Mouse (Mus musculus): ENCODE measurements at regions not wholly inside any gene's neighbourhood (a gene's known extent, or its start where the extent isn't known, plus 50 kb on each side); places are given as distances from the start of the nearest gene placed in this dataset.

DNA sequence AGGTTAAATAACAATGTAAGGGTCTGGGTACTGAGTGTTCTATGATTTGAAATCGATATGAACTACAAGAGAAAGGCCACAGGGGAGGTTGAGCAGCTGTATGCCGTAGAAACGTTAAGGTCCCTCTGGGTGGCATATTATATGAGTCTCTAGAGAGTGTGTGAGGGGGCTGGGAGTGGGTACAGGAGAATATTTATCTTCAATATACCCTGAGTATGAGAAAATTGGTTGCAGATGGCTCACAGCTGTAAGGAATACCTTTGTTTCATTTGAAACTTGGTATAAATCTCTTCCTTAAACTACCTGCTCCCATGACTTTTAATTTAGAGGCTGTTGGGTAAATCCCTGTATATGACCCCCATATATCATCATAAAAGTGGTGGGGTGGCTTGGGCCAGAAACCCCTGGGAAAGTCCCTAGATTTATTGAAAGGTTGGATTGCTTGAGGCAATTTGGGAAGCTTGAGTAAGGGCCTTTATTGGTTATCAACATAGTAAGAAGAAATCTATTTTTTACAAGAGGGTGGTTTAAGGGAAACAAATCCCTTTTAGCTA is 128.7 kb upstream of the Prkg2 start:
- DNase-seq (ENCODE audit: low spot score in 2 of 2) = no peak

DNA sequence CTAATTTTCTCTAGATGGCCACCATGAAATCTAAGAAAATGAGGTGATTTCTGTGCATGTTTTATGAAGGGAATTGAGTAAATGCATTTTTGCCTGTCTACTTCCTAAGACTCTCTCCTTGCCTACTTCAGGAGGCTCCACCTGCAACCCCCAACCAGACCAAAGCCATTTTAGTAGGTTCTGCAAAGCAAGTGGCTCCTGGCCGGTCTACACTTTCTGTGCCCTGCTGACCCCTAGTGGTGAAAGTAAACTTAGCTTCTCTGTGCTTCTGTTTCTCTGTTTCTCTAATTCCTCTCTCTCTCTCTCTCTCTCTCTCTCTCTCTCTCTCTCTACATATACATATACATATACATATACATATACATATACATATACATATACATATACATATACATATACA is 120.8 kb upstream of the Prkg2 start:
- DNase-seq (ENCODE audit: low spot score in 2 of 2) = peak in 1 of 2 experiments; percentile 54

DNA sequence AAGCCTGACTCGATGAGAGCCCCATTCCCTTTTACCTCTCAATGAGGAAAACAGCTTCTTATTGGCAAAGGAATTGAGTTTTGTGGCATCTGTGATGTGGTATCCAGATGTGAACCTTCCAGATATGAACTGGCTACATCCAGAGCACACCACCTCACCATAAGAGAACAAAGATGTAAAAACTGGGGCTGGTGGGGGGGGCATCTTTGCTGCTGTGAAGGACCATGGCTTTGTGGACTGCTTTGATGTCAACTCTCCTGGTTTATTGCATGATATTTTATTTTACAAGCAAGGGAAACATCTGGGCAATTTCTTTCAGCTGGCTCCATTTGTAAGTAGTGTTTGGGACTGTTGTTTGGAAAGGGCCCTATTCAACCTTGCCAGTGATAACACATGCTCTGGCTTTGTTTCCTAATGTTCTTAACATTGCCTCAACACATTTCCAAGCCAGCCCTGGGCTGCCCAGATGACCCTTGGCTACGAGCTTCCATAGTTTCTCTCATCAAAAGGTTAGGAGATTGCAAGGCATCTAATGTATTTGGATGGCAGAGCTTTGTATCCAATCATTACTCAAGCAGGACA is 116.2 kb upstream of the Prkg2 start:
- DNase-seq (ENCODE audit: low spot score in 2 of 2) = no peak

DNA sequence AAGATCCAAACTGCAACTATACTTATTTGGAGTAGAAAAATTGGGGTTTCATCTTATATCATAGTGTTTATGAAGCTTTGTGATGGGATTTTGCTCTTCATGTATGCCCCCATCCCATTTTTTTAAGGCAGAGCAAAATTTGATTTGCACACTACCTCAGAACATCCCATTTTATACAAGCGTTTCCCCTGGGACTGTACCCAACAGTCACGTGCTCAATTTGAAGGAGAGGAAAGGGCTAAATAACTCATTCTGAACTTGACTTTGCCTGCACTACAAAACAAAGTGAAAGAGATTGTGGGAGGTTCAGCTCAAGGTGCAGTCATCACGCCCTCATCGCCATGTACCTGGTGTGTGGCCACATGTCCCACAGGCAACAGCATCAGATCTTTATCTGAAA is 115.1 kb upstream of the Prkg2 start:
- DNase-seq (ENCODE audit: low spot score in 2 of 2) = no peak

DNA sequence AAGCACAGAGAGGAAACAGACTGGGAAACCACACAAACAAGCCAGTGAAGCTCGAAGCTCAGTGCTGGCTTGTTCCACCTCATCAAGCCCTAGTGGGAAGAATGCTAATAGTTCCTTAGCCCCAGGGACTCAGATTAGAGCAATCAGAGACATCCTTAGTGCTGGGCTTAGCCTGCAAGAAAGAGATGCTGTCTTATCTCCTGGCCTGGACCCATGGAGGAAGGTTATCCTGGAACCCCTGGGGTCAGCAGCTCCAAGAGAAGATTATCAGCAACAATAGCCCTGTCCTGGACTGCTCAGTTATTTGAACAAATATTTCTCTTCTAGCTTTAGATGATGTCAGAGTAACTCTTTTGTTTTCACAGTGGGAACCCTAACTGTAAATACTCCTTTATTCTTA is 112.8 kb upstream of the Prkg2 start:
- DNase-seq (ENCODE audit: low spot score in 2 of 2) = no peak

DNA sequence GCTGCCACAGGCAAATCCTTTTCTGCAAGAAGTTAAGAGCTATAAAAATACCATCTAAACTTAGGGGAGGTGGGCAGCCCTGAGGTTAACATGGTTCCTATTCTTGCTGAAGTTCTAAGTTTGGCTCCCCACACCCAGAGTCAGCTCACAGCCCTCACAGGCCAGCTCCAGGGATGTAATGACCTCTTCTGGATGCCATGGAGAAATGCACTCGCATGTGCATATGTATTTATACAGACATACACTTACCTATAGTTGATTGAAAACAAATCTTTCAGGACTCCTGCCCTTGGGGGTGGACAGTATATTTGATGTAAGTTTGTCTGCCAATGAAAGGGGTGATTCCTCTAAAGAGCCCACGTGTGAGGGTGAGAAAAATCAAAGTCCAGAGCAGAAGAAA is 95.5 kb upstream of the Prkg2 start:
- DNase-seq (ENCODE audit: low spot score in 2 of 2) = no peak

DNA sequence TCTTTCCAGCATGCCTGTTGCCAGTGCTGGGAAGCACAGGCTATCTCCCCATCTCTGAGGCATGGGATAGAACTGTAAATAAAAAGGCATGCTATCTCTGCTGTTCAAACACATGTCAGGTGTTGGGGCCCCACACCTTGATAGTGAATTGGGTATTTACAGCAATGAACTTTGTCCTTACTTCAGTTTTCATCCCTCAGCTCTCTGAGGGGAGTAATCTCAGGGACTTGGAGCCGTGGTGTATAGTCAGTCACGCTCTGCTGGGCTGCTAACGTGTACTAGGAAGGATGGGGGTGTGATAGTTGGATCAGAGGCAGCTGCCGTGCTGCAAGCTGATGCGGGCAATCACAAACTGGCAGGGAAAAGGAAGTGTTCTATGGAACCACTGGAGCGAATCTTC is 91.5 kb upstream of the Prkg2 start:
- no peak for DNase-seq (ENCODE audit: low spot score in 2 of 2)

DNA sequence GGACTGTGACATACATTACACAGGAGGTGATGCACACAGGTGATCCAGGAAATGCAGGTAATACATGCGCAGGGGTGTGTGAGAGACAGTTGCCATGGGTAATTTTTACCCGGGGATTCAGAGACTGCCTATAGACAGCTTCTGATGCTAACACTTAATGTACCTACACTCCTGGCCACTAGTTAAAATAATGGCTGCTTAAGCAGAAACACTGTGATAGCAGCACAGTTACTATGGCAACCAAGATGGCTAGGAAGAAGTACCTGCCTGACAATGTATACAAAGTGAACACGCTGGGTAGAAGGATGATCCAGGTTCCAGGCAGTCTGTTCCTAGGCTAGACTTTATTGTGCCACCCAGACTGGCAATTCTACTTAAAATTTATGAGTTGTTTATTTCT is 88.3 kb upstream of the Prkg2 start:
- DNase-seq (ENCODE audit: low spot score in 2 of 2) = no peak

DNA sequence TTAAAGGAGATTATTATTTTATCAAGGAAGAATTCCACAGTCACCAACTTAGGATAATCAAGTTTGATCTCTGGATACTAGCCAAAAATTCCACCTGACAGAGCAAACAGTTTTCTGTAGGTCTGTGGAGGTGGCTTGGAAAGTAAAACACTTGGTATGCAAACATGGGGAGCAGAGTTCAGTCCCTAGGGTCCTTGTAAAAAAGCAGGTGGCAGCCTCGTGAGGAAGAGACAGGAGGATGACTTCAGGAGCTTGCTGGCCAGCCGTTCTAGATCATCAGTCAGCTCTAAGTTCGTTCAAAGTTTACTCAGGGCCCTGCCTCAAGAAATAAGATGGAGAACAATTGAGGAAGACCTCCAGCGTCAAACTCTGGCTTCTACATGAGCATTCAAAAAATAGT is 74.6 kb upstream of the Prkg2 start:
- DNase-seq (ENCODE audit: low spot score in 2 of 2) = no peak

DNA sequence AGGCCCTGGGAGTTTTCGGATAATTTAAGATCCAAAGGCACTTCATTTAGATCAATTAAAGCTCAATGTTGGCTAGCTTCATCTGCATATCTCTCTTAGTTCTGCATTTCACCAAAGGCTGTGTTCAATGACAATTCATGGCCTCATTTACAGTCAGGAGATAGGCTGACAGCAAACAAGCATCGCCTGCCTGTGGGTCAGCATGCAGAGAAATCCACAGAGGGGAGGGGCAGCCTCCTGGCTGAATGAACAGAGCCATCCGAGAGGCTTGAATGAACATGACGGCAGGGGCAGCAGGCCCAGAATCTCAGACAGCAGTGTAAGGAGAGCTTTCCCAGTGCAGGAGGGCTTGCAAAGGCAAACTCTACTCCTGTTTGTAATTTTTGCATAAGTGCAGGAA is 74.1 kb upstream of the Prkg2 start:
- DNase-seq (ENCODE audit: low spot score in 2 of 2) = no peak

DNA sequence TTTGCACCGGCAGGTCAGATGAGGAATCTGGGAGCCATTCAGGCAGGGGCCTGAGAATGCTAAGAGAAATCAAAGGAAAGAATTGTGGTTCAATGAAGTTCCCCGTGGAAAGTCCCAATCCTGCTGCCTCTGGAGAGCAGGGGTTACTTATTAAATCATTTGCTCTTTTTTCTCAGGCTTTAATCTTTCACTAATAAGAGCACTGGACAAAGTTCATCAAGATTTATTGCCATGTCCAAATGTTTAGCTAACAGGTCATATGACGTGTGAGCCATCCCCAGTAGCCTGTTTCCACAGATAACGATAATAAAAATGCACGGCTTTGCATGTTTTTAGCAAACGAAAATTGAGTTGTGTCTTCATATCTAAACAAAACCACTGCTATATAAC is 62.6 kb upstream of the Prkg2 start:
- no peak for DNase-seq (ENCODE audit: low spot score in 2 of 2)

DNA sequence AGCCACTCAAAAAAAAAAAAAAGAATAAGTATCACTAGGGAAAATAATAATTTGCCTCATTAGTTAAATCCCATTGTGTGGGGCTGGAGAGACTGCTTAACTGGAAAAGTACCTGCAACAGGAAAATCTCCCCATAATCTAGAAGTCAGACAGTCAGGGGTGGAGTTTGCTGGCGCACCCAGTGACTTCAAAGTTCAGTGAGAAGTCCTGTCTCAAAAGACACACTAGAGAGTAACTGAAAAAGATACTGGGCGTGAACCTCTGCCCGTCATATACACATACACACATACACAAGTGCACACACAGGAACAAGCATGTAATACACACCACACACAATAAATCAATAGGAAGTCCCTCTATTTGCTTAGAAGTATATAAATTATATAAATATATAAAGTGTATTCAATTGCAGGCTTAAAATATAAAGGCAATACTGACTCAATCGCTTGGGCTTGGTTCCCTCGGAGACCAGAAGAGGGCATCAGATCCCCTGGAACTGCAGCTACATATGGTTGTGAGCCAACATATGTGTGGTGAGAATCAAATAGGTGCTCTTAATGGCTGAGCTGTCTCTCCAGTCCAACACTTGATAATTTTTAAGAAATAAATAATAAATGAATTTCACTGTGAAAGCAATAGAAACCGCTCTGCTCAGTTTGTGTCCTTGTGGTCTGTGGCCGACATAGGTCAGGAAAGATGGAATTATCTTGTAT is 62.0 kb upstream of the Prkg2 start:
- DNase-seq (ENCODE audit: low spot score in 2 of 2) = no peak

Measured in frontal cortex, postnatal 14 days (tissue).